Mouse (Mus musculus): ENCODE results near the gene Socs7.

DNA sequence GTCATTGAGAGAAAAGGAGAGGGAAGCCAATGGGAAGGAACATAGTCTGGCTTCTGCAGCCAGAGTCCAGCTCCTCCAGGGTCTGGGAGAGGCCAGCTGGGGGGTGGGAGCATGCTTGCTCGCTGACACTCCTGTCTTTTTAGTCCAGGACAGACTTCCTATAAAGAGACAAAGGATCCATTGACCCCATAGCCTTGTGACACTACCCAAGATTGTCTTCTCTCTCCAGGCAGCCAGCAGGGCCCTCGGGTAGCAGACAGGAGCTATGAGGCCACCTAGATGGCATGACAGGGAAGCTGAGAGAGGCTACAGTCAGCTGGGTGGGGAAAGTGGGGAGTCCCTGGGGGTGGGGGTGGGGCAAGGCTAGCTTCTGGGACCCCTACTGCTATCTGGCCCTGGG lies 40.4 kb downstream of the Socs7 start:
- TF ChIP-seq CTCF (IDR thresholded peaks at IDR 0.05; ENCODE audit: extremely low read depth, insufficient read depth, insufficient read length, insufficient replicate concordance) (no peak), POLR2A (IDR thresholded peaks at IDR 0.05; ENCODE audit: low read depth, low read length) (no peak)

All from spleen, adult 2 months (tissue).